Mouse (Mus musculus) cortical plate, adult 2 months (tissue): Measurements from ENCODE around the gene Sh3bp5.

Source experiments
- CTCF ChIP-seq: fragments of 200-500 bp; IDR thresholded peaks from 2 replicates; pipeline ENCODE4 v1.5.1; 2011; ENCODE audit warnings: mild to moderate bottlenecking, control low read depth, low read length; ENCODE audit not compliant: insufficient read depth; ENCODE audit errors: extremely low read depth
- POLR2A ChIP-seq: fragments of 200-500 bp; IDR thresholded peaks from 2 replicates; pipeline ENCODE4 v1.6.1; 2011; ENCODE audit warnings: mild to moderate bottlenecking, low read length, control low read depth; ENCODE audit not compliant: insufficient read depth; ENCODE audit errors: extremely low read depth

- TF ChIP-seq POLR2A (no peak), CTCF (no peak)
Measured at GRCm38 (mm10) chr14:31392300-31392699, 43.6 kb downstream of the Sh3bp5 start.
